Mouse (Mus musculus): Measurements from ENCODE around the gene Fkbp5. TPM values are rescaled to one million over a fixed set of nuclear protein-coding genes. Genes with fewer than 3 reads are reported as not detected.
"Not testable (repeated sequence)": the region's sequence is repeated elsewhere in the genome, so short reads cannot be mapped to it uniquely, and the experiment has no call there.

Fkbp5 gene
- 8.3 and 8.7 TPM in 2 replicates for polyA plus RNA-seq (2014; fragmentation: Nextera tagmentation; extraction: Ambion mirVana)

GRCm38 (mm10) chr17:28517441-28517955 lies at the start of gene Fkbp5:
TSS of gene Fkbp5 (minus strand) at chr17:28517527.
- TF ChIP-seq CTCF (IDR thresholded peaks at IDR 0.05; ENCODE audit: low read depth): no peak
- H3K9ac ChIP-seq: peak within 1 kb of the TSS; percentile 43
- peak; percentile 92 for DNase-seq
- H3K4me1 ChIP-seq (ENCODE audit: insufficient read depth): peaks cover 9% of the 10 kb centered on the region; the same call in 1 of the 2 replicates
- H3K9me3 ChIP-seq (ENCODE audit: low read depth, low read length): no peaks in the 10 kb centered on the region
- no peaks in the 10 kb centered on the region for H3K27me3 ChIP-seq (ENCODE audit: insufficient read depth, low read length)
- H3K4me3 ChIP-seq (ENCODE audit: low read depth, low read length): peak within 1 kb of the TSS; percentile 38
- ATAC-seq (ENCODE audit: insufficient read depth): peak; percentile 80
- 2% methylated on average over 16 of the region's 16 CpGs for WGBS
- H3K27ac ChIP-seq (ENCODE audit: low read depth): peak within 1 kb of the TSS; percentile 74
- no peaks in the 10 kb centered on the region for H3K36me3 ChIP-seq (ENCODE audit: insufficient read depth)
- H3K4me2 ChIP-seq: peak within 1 kb of the TSS; percentile 73

- no peak for DNase-seq
- H3K4me2 ChIP-seq: no peak overlapping the region
- H3K4me3 ChIP-seq (ENCODE audit: low read depth, low read length): no peak overlapping the region
- no peak for TF ChIP-seq CTCF (IDR thresholded peaks at IDR 0.05; ENCODE audit: low read depth)
- H3K9me3 ChIP-seq (ENCODE audit: low read depth, low read length): no peaks in the 10 kb centered on the region
- no peak overlapping the region for H3K27ac ChIP-seq (ENCODE audit: low read depth)
- H3K27me3 ChIP-seq (ENCODE audit: insufficient read depth, low read length): no peaks in the 10 kb centered on the region
- no peak overlapping the region for H3K9ac ChIP-seq
- H3K4me1 ChIP-seq (ENCODE audit: insufficient read depth): no peaks in the 10 kb centered on the region; the same call in 1 of the 2 replicates
- no peaks in the 10 kb centered on the region for H3K36me3 ChIP-seq (ENCODE audit: insufficient read depth)
- no peak for ATAC-seq (ENCODE audit: insufficient read depth)
Measured at GRCm38 (mm10) chr17:28565181-28565580, 47.9 kb upstream of the Fkbp5 start.

GRCm38 (mm10) chr17:28561613-28562012 lies 44.3 kb upstream of the Fkbp5 start:
- no peaks in the 10 kb centered on the region for H3K27me3 ChIP-seq (ENCODE audit: insufficient read depth, low read length)
- WGBS: 39% methylated on average over 7 of the region's 7 CpGs
- H3K4me1 ChIP-seq (ENCODE audit: insufficient read depth): no peaks in the 10 kb centered on the region; the same call in 1 of the 2 replicates
- no peaks in the 10 kb centered on the region for H3K36me3 ChIP-seq (ENCODE audit: insufficient read depth)
- no peaks in the 10 kb centered on the region for H3K9me3 ChIP-seq (ENCODE audit: low read depth, low read length)
- ATAC-seq (ENCODE audit: insufficient read depth): peak; percentile 78
- H3K4me3 ChIP-seq (ENCODE audit: low read depth, low read length): no peak overlapping the region
- peak overlapping the region; percentile 68 for H3K27ac ChIP-seq (ENCODE audit: low read depth)
- TF ChIP-seq CTCF (IDR thresholded peaks at IDR 0.05; ENCODE audit: low read depth): no peak
- no peak overlapping the region for H3K4me2 ChIP-seq
- peak; percentile 50 for DNase-seq
- no peak overlapping the region for H3K9ac ChIP-seq

GRCm38 (mm10) chr17:28560598-28560997 lies 43.3 kb upstream of the Fkbp5 start, which contains the start of gene Clps:
TSS of gene Clps (minus strand) at chr17:28560766.
- Histone ChIP-seq H3K4me3 (ENCODE audit: low read depth, low read length) (no peak within 1 kb of the TSS), H3K4me2 (no peak within 1 kb of the TSS), H3K9ac (no peak within 1 kb of the TSS), H3K36me3 (ENCODE audit: insufficient read depth) (no peaks in the 10 kb centered on the region), H3K9me3 (ENCODE audit: low read depth, low read length) (no peaks in the 10 kb centered on the region), H3K27me3 (ENCODE audit: insufficient read depth, low read length) (no peaks in the 10 kb centered on the region), H3K27ac (ENCODE audit: low read depth) (peak within 1 kb of the TSS; percentile 68), H3K4me1 (ENCODE audit: insufficient read depth) (no peaks in the 10 kb centered on the region; the same call in 1 of the 2 replicates)
- 53% methylated on average over 4 of the region's 4 CpGs for WGBS
- ATAC-seq (ENCODE audit: insufficient read depth): no peak
- no peak for TF ChIP-seq CTCF (IDR thresholded peaks at IDR 0.05; ENCODE audit: low read depth)
- no peak for DNase-seq

- DNase-seq (no peak), ATAC-seq (ENCODE audit: insufficient read depth) (no peak)
- Histone ChIP-seq H3K27ac (ENCODE audit: low read depth) (no peak overlapping the region), H3K9me3 (ENCODE audit: low read depth, low read length) (no peaks in the 10 kb centered on the region), H3K4me2 (no peak overlapping the region), H3K4me3 (ENCODE audit: low read depth, low read length) (no peak overlapping the region), H3K9ac (no peak overlapping the region), H3K27me3 (ENCODE audit: insufficient read depth, low read length) (no peaks in the 10 kb centered on the region), H3K36me3 (ENCODE audit: insufficient read depth) (no peaks in the 10 kb centered on the region), H3K4me1 (ENCODE audit: insufficient read depth) (no peaks in the 10 kb centered on the region; the same call in 1 of the 2 replicates)
- no peak for TF ChIP-seq CTCF (IDR thresholded peaks at IDR 0.05; ENCODE audit: low read depth)
- 66% methylated on average over 6 of the region's 6 CpGs for WGBS
Measured at GRCm38 (mm10) chr17:28557772-28558171, 40.4 kb upstream of the Fkbp5 start.

GRCm38 (mm10) chr17:28556635-28557396 lies 39.5 kb upstream of the Fkbp5 start:
- DNase-seq: peak; percentile 41

GRCm38 (mm10) chr17:28554021-28554420 lies 36.7 kb upstream of the Fkbp5 start:
- H3K4me1 ChIP-seq (ENCODE audit: insufficient read depth); DNase-seq; H3K27ac ChIP-seq (ENCODE audit: low read depth); H3K4me2 ChIP-seq; H3K4me3 ChIP-seq (ENCODE audit: low read depth, low read length); H3K9me3 ChIP-seq (ENCODE audit: low read depth, low read length); H3K27me3 ChIP-seq (ENCODE audit: insufficient read depth, low read length); ATAC-seq (ENCODE audit: insufficient read depth); H3K36me3 ChIP-seq (ENCODE audit: insufficient read depth); H3K9ac ChIP-seq: not testable (repeated sequence)
- WGBS: 93% methylated on average over 4 of the region's 4 CpGs

More at GRCm38 (mm10) chr17:28556635-28557396, 39.5 kb upstream of the Fkbp5 start:
- 46% methylated on average over 6 of the region's 6 CpGs for WGBS
- H3K27me3 ChIP-seq (ENCODE audit: insufficient read depth, low read length): no peaks in the 10 kb centered on the region
- H3K9me3 ChIP-seq (ENCODE audit: low read depth, low read length): no peaks in the 10 kb centered on the region
- no peak for TF ChIP-seq CTCF (IDR thresholded peaks at IDR 0.05; ENCODE audit: low read depth)
- H3K36me3 ChIP-seq (ENCODE audit: insufficient read depth): no peaks in the 10 kb centered on the region
- no peaks in the 10 kb centered on the region; the same call in 1 of the 2 replicates for H3K4me1 ChIP-seq (ENCODE audit: insufficient read depth)
- no peak overlapping the region for H3K27ac ChIP-seq (ENCODE audit: low read depth)
- no peak overlapping the region for H3K9ac ChIP-seq
- no peak overlapping the region for H3K4me2 ChIP-seq
- no peak overlapping the region for H3K4me3 ChIP-seq (ENCODE audit: low read depth, low read length)
- no peak for ATAC-seq (ENCODE audit: insufficient read depth)

All from lung, embryonic 14.5 days (tissue).